Mouse (Mus musculus): ENCODE data around the gene Vps9d1. TPM values are rescaled to one million over a fixed set of nuclear protein-coding genes. Genes with fewer than 3 reads are reported as not detected.
"Not testable (repeated sequence)": the region's sequence is repeated elsewhere in the genome, so short reads cannot be mapped to it uniquely, and the experiment has no call there.

Vps9d1 gene
- polyA plus RNA-seq (2015; fragmentation: Nextera tagmentation; extraction: Ambion mirVana): 11.5 and 12.0 TPM in 2 replicates

GRCm38 (mm10) chr8:123254099-123254885 is at the start of gene Vps9d1, which contains the start of gene Zfp276:
TSS of gene Vps9d1 (minus strand) at chr8:123254348.
TSS of gene Zfp276 (plus strand) at chr8:123254195.
- DNase-seq (ENCODE audit: low spot score): peak; percentile 84

DNA sequence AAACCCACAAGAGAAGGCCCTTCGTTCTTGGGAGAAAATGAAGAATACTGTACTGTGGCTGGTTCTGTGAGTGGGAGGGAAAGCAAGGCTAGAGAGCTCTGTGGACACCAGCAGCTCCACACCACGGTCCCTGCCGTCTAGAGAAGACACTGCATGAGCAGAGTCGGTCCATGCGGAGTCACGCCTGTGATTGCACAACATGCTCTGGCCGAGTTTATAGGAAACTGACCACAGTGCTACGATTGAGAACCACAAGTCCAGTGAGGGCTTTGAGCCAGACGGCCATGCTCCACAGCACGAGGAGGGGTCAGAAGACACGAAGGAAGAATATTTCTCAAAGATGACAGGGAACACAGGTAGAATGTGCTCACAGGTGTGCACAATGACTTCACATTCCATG is 44.2 kb upstream of the Vps9d1 start:
- DNase-seq (ENCODE audit: low spot score): no peak

- no peak for DNase-seq (ENCODE audit: low spot score)
Measured at GRCm38 (mm10) chr8:123292785-123293184, 38.6 kb upstream of the Vps9d1 start.

- DNase-seq (ENCODE audit: low spot score): no peak
Measured at GRCm38 (mm10) chr8:123292281-123292680, 38.1 kb upstream of the Vps9d1 start.

- DNase-seq (ENCODE audit: low spot score): no peak
Measured at GRCm38 (mm10) chr8:123291716-123292115, 37.6 kb upstream of the Vps9d1 start.

DNA sequence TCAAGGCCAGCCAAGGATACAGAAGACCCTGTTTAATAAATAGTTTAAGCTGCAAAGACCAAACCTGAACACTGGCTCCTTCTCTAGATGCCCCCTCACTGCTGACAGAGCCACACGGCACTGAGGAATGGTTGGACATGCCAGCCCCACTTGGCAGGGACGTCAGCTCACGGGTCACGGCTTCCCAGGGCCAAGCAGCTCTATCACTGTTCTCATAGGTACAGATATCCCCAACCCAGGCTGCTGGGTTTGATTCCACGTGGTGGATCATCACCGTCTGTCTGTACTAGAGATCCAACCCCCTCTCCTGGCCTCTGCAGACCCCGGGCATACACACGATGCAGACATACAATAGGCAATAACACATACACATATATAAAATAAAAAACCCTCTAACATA is 36.5 kb upstream of the Vps9d1 start:
- DNase-seq (ENCODE audit: low spot score): no peak

- DNase-seq (ENCODE audit: low spot score): peak; percentile 33
Measured at GRCm38 (mm10) chr8:123290166-123290565, 36.0 kb upstream of the Vps9d1 start.

- DNase-seq (ENCODE audit: low spot score): no peak
Measured at GRCm38 (mm10) chr8:123287362-123287761, 33.2 kb upstream of the Vps9d1 start.

GRCm38 (mm10) chr8:123284493-123284892 is 30.3 kb upstream of the Vps9d1 start:
- no peak for DNase-seq (ENCODE audit: low spot score)

DNA sequence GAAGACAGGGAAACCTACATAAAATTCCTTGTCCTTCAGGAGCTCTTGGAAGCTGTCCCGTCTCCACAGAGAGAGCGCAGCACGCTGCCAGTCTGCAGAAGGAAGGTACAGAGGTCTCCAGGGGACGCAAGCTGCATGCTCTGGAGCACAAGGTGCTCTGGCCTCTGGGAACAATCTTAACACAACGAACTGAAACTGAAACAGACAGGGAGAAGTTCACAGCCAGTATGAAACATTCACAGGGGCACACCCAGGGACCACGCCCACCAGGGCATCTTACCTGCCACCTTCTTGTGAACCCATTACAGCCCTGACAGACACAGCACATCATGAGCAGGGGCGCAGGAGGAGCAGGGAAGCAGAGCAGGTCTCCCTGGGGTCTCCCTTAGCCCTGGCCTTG is 29.8 kb upstream of the Vps9d1 start:
- no peak for DNase-seq (ENCODE audit: low spot score)

- not testable (repeated sequence) for DNase-seq (ENCODE audit: low spot score)
Measured at GRCm38 (mm10) chr8:123282994-123283393, 28.8 kb upstream of the Vps9d1 start.

GRCm38 (mm10) chr8:123280302-123281094 is 26.4 kb upstream of the Vps9d1 start:
- no peak for DNase-seq (ENCODE audit: low spot score)

DNA sequence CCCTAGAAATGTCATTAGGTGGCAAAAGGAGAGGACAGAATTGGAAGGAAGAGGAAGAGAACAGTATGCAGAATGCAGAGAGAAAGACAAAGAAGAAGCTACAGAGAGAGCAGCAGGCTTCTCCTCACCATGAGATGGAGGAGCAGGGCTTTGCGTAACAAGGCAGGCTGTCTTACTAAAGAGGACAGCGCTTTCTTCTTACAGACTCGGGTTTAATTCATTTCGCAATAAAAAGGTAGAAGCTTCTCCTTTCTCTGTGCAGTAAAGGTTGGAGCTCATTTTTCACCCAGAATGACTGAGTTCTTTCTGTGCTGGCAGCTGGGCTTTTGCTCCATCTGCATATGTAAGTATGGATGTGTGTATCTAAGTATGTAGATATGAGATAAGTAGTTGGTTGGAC is 25.7 kb upstream of the Vps9d1 start:
- no peak for DNase-seq (ENCODE audit: low spot score)

- no peak for DNase-seq (ENCODE audit: low spot score)
Measured at GRCm38 (mm10) chr8:123278445-123278844, 24.3 kb upstream of the Vps9d1 start.

GRCm38 (mm10) chr8:123275096-123275495 is 20.9 kb upstream of the Vps9d1 start:
- DNase-seq (ENCODE audit: low spot score): no peak

DNA sequence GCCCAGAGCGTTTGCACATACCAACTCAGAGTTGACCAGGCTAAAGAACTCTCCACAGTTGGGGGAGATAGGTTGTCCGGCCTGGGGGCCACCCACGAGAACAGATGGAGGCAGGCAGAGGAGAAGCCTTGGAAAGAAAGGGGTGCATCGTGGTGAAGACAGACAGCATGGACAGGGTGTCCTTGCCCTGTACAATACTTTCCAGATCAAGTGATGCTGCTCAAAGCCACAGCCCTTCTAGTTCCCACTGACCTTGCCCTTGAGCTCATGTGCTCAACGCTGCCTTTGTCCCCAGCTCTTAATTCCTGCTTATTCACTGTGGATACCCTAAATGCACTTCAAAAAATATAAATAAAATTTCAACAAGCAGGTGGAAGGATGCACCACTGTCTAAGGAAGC is 20.3 kb upstream of the Vps9d1 start:
- no peak for DNase-seq (ENCODE audit: low spot score)

- no peak for DNase-seq (ENCODE audit: low spot score)
Measured at GRCm38 (mm10) chr8:123271901-123272300, 17.8 kb upstream of the Vps9d1 start.

DNA sequence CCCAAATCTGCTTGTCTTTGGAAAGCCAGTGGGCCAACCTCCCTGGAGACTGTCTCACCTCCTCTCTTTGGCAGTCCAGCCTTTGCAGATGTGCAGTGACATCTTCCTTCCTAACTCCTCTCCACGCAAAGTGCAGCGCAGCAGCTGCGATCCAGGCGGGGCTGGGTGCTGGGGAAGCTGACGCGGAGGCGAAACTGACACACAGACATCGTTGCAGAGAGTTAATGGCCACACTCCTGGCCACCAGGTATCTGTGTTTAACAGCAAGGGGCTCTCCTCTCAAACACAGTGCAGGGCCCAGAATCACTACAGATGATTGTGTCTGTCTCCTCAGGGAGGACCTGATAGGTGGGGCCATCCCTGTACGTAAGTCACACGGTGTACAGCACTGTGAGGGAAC is 17.0 kb upstream of the Vps9d1 start:
- DNase-seq (ENCODE audit: low spot score): no peak

DNA sequence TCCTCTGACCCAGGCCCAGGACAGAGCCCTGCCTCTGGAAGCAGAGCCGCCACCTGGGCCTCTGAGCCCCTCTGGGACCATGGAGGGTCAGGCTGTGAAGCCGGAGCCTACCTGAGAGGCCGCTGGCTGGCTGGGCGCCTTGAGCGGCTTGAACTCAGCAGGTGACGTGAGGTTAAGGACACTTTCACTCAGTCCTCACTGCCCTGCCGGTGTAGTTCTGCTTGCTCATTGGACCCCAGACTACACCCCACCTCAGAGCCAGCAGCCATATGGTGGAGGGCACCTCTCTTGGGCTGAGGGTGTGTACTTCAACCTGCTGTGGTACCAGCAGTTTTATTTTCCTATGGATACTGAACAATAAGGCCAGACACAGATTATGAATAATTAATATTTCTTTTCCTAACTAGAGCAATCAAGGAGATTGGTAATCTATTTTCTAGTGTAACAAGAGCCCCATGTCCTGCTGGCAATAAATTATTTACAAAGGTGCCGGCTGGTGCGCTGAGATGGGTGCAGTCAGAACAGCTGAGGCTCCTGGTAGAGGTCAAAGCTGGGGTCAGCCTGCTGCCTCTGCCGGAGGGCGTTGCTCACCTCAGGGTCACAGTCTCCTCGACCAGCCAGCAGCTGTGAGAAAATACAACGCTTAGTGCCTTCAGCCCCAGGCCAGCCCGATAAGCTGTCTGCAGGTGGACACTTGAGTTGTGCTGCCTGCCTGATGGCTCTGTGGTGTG is 13.9 kb upstream of the Vps9d1 start:
- no peak for DNase-seq (ENCODE audit: low spot score)

DNA sequence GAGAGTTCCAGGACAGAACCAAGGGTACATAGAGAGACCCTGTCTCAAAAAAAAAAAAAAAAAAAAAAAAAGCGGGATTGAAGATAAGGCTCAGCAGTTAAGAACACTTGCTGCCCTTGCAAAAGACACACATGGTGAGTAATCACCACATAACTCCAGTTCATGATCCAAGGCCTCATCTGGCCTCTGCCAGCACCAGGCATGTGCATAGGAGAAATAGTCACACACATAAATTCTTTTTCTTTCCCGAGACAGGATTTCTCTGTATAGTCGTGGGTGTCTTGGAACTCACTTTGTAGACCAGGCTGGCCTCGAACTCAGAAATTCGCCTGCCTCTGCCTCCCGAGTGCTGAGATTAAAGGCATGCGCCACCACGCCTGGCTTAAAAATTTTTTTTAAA is 3.4 kb upstream of the Vps9d1 start:
- not testable (repeated sequence) for DNase-seq (ENCODE audit: low spot score)

DNA sequence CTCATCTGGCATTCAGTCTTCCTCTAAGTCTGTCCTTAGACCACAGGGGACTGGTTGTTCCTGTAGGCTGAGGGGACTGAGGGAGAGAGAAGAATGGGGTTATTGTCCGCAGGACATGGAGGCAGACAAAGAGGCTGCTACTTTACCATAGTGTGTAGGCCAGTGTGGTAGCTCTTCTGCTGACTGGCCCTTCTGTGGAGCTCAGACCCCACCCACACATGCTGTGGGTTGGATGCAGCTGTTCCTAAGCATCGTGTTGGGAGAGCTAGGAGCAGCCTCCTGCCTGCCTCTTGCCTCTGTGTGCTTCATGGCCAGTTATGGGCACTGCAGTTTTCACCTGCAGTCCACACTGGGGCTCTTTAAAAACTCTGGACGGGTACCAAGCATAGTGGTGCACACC is 3.0 kb upstream of the Vps9d1 start:
- DNase-seq (ENCODE audit: low spot score): no peak

DNA sequence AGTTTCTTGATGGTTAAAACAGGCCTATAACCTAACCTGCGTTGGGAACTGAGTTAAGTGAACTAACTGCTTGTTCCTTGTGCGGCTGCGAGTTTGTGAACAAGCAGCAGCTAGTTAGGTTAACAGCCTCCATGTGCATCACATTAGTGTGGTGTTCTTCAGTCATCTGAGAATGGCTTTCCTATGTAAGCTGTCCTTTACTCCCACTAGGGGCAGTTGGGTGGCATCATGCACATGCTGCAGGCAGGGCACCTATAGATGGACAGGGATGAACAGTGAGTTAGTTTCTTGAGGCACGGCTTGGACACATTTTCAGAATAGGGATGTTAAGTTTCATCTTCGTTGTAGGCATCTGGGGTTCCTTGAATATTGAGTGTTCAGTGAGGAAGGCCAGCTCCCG is 1.0 kb upstream of the Vps9d1 start:
- no peak for DNase-seq (ENCODE audit: low spot score)

Measured in thymus, postnatal 0 days (tissue).